Mouse (Mus musculus): ENCODE results near the gene Stk38l. TPM values are rescaled to one million over a fixed set of nuclear protein-coding genes. Genes with fewer than 3 reads are reported as not detected.

Gene Stk38l
- polyA plus RNA-seq, 1 experiment from 2014 or later: 15.8 TPM

DNA sequence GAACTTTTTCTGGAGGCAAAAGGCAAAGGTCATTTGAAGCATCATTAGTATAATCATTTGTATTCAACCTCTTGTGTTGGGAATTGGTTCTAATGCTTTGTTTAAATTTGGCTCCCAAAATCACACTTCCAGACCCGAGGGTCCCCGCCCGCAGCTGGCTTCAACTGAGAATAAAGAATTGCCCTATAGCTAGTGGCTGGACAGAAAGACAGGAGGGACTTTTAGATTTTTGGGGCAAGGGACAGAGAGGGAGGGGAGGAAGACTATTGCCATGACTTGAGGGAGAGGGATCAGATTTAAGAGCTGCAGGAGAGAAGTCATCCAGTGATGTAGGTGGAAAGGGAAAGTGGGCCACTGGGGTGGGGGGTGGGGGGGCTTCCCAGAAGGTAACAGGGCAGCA is 56.8 kb downstream of the Stk38l start:
- no peak overlapping the region for H3K4me3 ChIP-seq (ENCODE audit: low read length)
- H3K4me1 ChIP-seq (ENCODE audit: insufficient read depth, low read length): no peaks in the 10 kb centered on the region
- ATAC-seq (ENCODE audit: low FRiP score, low TSS enrichment): no peak
- H3K4me2 ChIP-seq (replicated peaks; ENCODE audit: low read depth, low read length): no peak overlapping the region
- 0 out of 2 replicates have a peak, but pooled peaks cover 2% of the 10 kb centered on the region for H3K36me3 ChIP-seq (ENCODE audit: insufficient read depth, low read length)
- WGBS: 95% methylated on average over 3 of the region's 3 CpGs
- no peak overlapping the region for H3K27ac ChIP-seq (ENCODE audit: low read length)
- no peak overlapping the region for H3K9ac ChIP-seq (replicated peaks; ENCODE audit: low read length)
- peaks cover 3% of the 10 kb centered on the region; the same call in 1 of the 2 replicates for H3K9me3 ChIP-seq (ENCODE audit: low read length)
- no peaks in the 10 kb centered on the region for H3K27me3 ChIP-seq (ENCODE audit: insufficient read depth, low read length)

DNA sequence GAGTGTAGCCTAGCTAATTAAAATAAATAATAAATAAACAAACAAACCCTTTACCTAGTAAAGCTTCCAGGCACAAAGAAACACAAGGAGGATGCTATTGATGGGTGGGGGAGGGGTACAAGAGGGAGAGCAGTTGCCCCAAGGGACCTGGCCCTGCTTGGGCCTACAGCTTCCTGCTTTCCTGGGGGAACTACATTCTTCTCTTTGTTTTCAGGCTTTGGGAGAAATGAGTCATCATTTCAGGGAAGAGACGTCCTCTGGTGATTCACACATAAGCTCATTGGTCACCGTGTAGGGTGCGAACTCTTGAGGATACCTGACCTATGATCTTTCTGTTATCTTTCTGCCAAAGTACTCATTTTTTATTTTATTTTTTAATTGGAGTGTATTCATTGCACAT is 68.7 kb downstream of the Stk38l start:
- WGBS: 66% methylated on average over 3 of the region's 3 CpGs

DNA sequence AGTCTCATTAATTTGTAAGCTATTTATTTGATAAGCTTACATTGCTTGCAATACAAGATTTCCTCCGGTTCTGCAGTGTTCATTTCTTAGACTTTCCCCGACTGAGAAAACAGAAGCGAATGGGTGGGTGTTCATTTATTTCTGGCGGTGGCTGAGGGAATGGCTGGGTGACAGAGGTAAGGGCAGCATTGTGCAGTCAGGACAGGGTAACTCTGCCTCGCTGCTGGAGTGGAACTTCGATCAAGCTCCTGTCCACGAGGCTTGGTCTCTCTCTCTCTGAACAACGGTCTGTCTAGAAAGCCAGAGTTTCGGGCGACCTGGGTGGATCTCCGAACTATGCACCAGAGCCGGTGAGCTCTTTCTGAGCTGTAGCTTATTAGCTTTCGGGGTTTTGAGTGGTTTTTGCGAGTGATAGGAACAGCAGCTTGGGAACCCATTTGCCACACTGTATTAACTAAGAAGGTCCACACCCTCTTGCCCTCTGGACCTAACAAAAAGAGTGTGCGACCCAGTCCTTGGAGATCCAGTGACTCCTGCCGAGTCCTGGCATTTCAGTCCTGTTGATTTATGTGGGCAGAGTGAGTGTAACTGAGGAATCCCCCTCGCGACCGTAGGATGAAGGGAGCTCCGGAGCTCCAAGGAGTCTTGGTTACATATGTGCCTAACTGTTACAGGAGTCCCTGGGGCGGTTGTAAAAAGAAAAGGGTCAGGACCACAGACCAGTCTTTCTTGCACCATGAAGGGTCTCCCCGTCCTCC is 70.5 kb downstream of the Stk38l start:
- Histone ChIP-seq H3K27ac (ENCODE audit: low read length) (no peak overlapping the region), H3K4me2 (replicated peaks; ENCODE audit: low read depth, low read length) (peak overlapping the region; percentile 79), H3K4me1 (ENCODE audit: insufficient read depth, low read length) (0 out of 2 replicates have a peak, but pooled peaks cover 6% of the 10 kb centered on the region), H3K4me3 (ENCODE audit: low read length) (peak overlapping the region; percentile 55), H3K36me3 (ENCODE audit: insufficient read depth, low read length) (no peaks in the 10 kb centered on the region), H3K9ac (replicated peaks; ENCODE audit: low read length) (peak overlapping the region; percentile 67), H3K27me3 (ENCODE audit: insufficient read depth, low read length) (no peaks in the 10 kb centered on the region), H3K9me3 (ENCODE audit: low read length) (no peaks in the 10 kb centered on the region)
- WGBS: 8% methylated on average over 22 of the region's 22 CpGs
- peak; percentile 46; the same call in 1 of the 2 replicates for ATAC-seq (ENCODE audit: low FRiP score, low TSS enrichment)

More for the DNA sequence above, 68.7 kb downstream of the Stk38l start:
- no peak overlapping the region for H3K4me2 ChIP-seq (replicated peaks; ENCODE audit: low read depth, low read length)
- H3K36me3 ChIP-seq (ENCODE audit: insufficient read depth, low read length): no peaks in the 10 kb centered on the region
- 0 out of 2 replicates have a peak, but pooled peaks cover 6% of the 10 kb centered on the region for H3K4me1 ChIP-seq (ENCODE audit: insufficient read depth, low read length)
- H3K4me3 ChIP-seq (ENCODE audit: low read length): no peak overlapping the region
- H3K9me3 ChIP-seq (ENCODE audit: low read length): no peaks in the 10 kb centered on the region
- no peak overlapping the region for H3K9ac ChIP-seq (replicated peaks; ENCODE audit: low read length)
- no peaks in the 10 kb centered on the region for H3K27me3 ChIP-seq (ENCODE audit: insufficient read depth, low read length)
- no peak overlapping the region for H3K27ac ChIP-seq (ENCODE audit: low read length)
- no peak for ATAC-seq (ENCODE audit: low FRiP score, low TSS enrichment)

DNA sequence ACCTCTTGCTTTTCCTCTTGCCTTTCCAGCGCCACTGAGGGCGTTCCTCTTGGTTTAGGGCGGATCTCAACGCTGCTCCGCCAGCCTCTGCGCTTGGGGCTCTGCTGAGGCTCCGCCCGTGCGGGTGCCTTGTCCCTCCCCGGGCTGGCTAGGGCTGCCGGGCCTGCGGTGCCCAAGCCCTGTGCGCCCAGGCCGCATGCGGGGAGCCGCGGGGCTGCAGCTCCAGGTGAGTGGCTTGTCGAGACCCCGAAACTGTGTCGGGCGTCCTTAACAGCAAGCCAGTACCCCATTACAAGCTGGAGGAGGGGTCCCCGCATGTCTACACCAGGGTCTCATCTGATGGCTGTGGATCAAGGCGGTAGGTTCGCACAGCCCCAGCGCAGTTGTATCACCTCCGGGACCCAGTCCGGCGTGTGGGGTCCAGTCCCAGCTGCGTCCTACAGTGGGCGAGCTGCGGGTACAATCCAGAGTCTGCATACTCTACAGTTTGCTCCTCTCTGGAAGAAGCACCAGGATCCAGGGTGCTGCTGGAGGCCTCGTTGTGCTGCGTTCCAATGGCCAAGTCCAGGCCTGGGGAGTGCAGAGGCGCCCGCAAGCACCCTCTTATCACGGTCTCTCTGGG is 71.2 kb downstream of the Stk38l start, which contains the start of gene Arntl2:
TSS of gene Arntl2 (plus strand) at position 132 of the 622 bp plus-strand sequence.
- H3K27me3 ChIP-seq (ENCODE audit: insufficient read depth, low read length): no peaks in the 10 kb centered on the region
- whole genome bisulfite sequencing: under 1% methylated on average over 36 of the region's 36 CpGs

DNA sequence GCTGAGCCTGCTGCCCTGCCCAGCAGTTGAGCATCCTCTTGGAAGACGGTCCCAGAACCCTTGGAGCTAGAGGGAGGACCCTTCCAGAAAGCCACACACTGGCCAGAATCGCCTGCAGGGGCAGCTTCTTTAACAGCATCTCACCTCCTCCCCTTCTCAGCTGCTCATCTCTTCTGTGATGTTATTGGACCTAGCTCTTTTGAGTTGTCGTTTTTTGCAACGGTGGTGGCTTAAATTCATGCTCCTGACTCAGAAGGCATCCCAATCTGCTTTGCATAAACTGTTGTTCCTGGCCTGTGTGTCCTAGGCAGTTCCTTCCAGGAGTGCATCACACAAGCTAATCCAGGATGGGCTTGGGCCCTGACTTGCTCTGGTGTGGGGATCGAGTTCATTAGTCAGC is 72.7 kb downstream of the Stk38l start:
- whole genome bisulfite sequencing: 63% methylated on average over 5 of the region's 5 CpGs
- no peaks in the 10 kb centered on the region for H3K9me3 ChIP-seq (ENCODE audit: low read length)
- H3K4me2 ChIP-seq (replicated peaks; ENCODE audit: low read depth, low read length): no peak overlapping the region
- H3K36me3 ChIP-seq (ENCODE audit: insufficient read depth, low read length): no peaks in the 10 kb centered on the region
- H3K27ac ChIP-seq (ENCODE audit: low read length): no peak overlapping the region
- ATAC-seq (ENCODE audit: low FRiP score, low TSS enrichment): no peak
- no peak overlapping the region for H3K4me3 ChIP-seq (ENCODE audit: low read length)
- 0 out of 2 replicates have a peak, but pooled peaks cover 6% of the 10 kb centered on the region for H3K4me1 ChIP-seq (ENCODE audit: insufficient read depth, low read length)
- no peak overlapping the region for H3K9ac ChIP-seq (replicated peaks; ENCODE audit: low read length)
- no peaks in the 10 kb centered on the region for H3K27me3 ChIP-seq (ENCODE audit: insufficient read depth, low read length)

More for the DNA sequence above, 71.2 kb downstream of the Stk38l start, which contains the start of gene Arntl2:
- peak; percentile 99 for ATAC-seq (ENCODE audit: low FRiP score, low TSS enrichment)
- Histone ChIP-seq H3K9ac (replicated peaks; ENCODE audit: low read length) (peak within 1 kb of the TSS; percentile 67), H3K36me3 (ENCODE audit: insufficient read depth, low read length) (no peaks in the 10 kb centered on the region), H3K9me3 (ENCODE audit: low read length) (no peaks in the 10 kb centered on the region), H3K27ac (ENCODE audit: low read length) (no peak within 1 kb of the TSS), H3K4me2 (replicated peaks; ENCODE audit: low read depth, low read length) (peak within 1 kb of the TSS; percentile 79), H3K4me3 (ENCODE audit: low read length) (peak within 1 kb of the TSS; percentile 55), H3K4me1 (ENCODE audit: insufficient read depth, low read length) (0 out of 2 replicates have a peak, but pooled peaks cover 6% of the 10 kb centered on the region)

DNA sequence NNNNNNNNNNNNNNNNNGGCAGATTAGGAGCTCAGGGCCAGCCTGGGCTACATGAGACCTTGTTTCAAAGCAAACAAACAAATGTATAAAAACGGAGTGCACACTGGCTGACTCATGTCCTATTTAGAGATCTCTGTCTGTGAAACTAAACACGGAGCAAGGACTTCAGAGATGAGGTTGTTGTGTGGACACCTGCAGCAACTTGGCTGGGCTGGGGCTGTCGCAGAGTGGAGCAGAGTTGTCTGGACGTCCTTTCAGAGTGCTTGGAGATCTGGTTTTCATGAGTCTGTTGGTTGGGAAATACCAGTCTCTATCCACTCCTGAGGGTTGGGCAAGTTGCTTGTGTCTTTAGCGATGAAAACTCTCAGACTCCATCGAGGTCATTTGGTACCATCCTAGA is 85.2 kb downstream of the Stk38l start:
- no peak for ATAC-seq (ENCODE audit: low FRiP score, low TSS enrichment)
- no peaks in the 10 kb centered on the region for H3K27me3 ChIP-seq (ENCODE audit: insufficient read depth, low read length)
- H3K4me1 ChIP-seq (ENCODE audit: insufficient read depth, low read length): no peaks in the 10 kb centered on the region
- H3K4me3 ChIP-seq (ENCODE audit: low read length): no peak overlapping the region
- H3K27ac ChIP-seq (ENCODE audit: low read length): no peak overlapping the region
- no peak overlapping the region for H3K9ac ChIP-seq (replicated peaks; ENCODE audit: low read length)
- H3K36me3 ChIP-seq (ENCODE audit: insufficient read depth, low read length): peaks cover 2% of the 10 kb centered on the region; the same call in 1 of the 2 replicates
- WGBS: 93% methylated on average over 6 of the region's 6 CpGs
- no peaks in the 10 kb centered on the region for H3K9me3 ChIP-seq (ENCODE audit: low read length)
- H3K4me2 ChIP-seq (replicated peaks; ENCODE audit: low read depth, low read length): no peak overlapping the region

DNA sequence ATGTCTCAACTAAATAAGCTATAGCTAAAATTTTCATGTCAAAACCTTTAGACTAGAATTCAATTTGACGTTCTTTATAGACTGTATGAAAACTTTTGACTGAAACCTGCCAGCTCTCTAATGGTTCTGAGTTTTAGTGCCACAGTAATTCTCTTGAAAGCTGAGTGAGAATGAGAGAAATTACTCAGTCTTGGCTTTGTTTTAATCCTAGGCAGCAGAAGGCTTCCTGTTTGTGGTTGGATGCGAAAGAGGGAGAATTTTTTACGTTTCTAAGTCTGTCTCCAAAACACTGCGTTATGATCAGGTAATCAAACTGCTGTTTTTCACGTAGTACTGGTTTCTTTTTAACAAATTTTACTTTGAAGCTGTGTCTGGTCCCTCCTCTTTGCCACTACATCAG is 88.2 kb downstream of the Stk38l start:
- no peak overlapping the region for H3K4me2 ChIP-seq (replicated peaks; ENCODE audit: low read depth, low read length)
- peaks cover 2% of the 10 kb centered on the region; the same call in 1 of the 2 replicates for H3K36me3 ChIP-seq (ENCODE audit: insufficient read depth, low read length)
- no peak overlapping the region for H3K4me3 ChIP-seq (ENCODE audit: low read length)
- no peaks in the 10 kb centered on the region for H3K4me1 ChIP-seq (ENCODE audit: insufficient read depth, low read length)
- H3K27me3 ChIP-seq (ENCODE audit: insufficient read depth, low read length): no peaks in the 10 kb centered on the region
- no peak for ATAC-seq (ENCODE audit: low FRiP score, low TSS enrichment)
- H3K9me3 ChIP-seq (ENCODE audit: low read length): no peaks in the 10 kb centered on the region
- H3K9ac ChIP-seq (replicated peaks; ENCODE audit: low read length): no peak overlapping the region
- 93% methylated on average over 5 of the region's 5 CpGs for WGBS
- no peak overlapping the region for H3K27ac ChIP-seq (ENCODE audit: low read length)

DNA sequence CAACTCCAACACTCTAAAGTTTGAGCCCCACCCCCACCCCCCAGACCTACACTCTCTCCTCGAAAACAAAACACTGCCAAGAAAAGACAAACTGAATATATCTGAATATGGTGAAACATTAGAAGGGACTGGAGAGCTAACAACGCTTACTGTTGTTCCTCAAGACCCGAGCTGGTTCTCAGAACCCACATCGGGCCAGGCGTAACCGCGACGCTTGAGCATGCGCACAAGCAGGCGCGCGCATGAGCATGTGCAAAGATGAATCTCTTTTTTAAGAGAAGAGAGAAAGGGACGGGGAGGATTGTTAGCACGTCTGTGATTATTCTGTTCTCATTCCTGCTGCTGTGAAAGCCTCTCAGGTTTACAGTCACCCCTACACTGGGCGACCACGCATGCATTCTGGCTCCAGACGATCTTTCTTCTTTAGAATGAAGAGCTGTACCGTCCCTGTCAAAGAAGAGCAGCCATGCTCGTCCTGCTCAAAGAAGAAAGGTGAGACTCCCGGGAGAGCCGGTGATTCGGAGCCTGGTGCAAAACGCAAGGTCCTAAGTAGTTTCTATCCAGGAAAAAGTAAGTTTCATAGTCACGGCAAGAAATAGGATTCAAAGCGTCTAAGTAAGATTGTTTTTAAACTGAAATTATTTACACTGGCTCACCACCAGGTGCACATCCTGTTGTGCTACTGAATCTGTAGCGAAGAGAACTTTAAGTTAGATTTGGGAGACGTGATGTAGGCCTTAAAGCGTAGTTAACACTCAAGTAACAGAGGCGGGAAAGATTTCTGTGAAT is 95.6 kb downstream of the Stk38l start:
- no peaks in the 10 kb centered on the region for H3K36me3 ChIP-seq (ENCODE audit: insufficient read depth, low read length)
- WGBS: 60% methylated on average over 29 of the region's 29 CpGs
- no peaks in the 10 kb centered on the region for H3K9me3 ChIP-seq (ENCODE audit: low read length)
- H3K4me3 ChIP-seq (ENCODE audit: low read length): no peak overlapping the region
- no peaks in the 10 kb centered on the region for H3K4me1 ChIP-seq (ENCODE audit: insufficient read depth, low read length)
- 0 out of 2 replicates have a peak overlapping the region, but pooled peaks have one; percentile 27 for H3K9ac ChIP-seq (replicated peaks; ENCODE audit: low read length)
- ATAC-seq (ENCODE audit: low FRiP score, low TSS enrichment): 0 out of 2 replicates have a peak, but pooled peaks have one; percentile 46
- H3K4me2 ChIP-seq (replicated peaks; ENCODE audit: low read depth, low read length): no peak overlapping the region
- no peak overlapping the region for H3K27ac ChIP-seq (ENCODE audit: low read length)
- no peaks in the 10 kb centered on the region for H3K27me3 ChIP-seq (ENCODE audit: insufficient read depth, low read length)

DNA sequence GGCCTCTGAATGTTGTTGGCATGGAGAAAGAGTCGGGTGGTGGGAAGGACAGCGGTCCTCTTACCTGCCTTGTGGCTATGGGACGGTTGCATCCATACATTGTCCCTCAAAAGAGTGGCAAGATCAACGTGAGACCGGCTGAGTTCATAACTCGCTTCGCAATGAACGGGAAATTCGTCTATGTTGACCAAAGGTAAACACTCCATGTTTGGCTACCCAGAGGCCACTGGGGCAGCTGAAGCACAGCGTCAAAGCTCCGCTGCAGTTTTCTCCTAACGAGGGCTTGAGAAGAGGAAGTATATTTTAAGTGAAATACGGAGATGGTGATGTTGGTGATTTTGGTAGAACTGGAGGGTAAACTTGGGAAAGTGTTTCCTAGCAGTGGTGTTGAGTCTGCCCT is 97.2 kb downstream of the Stk38l start:
- Histone ChIP-seq H3K4me2 (replicated peaks; ENCODE audit: low read depth, low read length) (no peak overlapping the region), H3K9me3 (ENCODE audit: low read length) (no peaks in the 10 kb centered on the region), H3K9ac (replicated peaks; ENCODE audit: low read length) (no peak overlapping the region), H3K4me1 (ENCODE audit: insufficient read depth, low read length) (no peaks in the 10 kb centered on the region), H3K27ac (ENCODE audit: low read length) (no peak overlapping the region), H3K27me3 (ENCODE audit: insufficient read depth, low read length) (no peaks in the 10 kb centered on the region), H3K4me3 (ENCODE audit: low read length) (no peak overlapping the region), H3K36me3 (ENCODE audit: insufficient read depth, low read length) (no peaks in the 10 kb centered on the region)
- WGBS: 89% methylated on average over 13 of the region's 13 CpGs
- no peak for ATAC-seq (ENCODE audit: low FRiP score, low TSS enrichment)
